In the genomic region with DNA sequence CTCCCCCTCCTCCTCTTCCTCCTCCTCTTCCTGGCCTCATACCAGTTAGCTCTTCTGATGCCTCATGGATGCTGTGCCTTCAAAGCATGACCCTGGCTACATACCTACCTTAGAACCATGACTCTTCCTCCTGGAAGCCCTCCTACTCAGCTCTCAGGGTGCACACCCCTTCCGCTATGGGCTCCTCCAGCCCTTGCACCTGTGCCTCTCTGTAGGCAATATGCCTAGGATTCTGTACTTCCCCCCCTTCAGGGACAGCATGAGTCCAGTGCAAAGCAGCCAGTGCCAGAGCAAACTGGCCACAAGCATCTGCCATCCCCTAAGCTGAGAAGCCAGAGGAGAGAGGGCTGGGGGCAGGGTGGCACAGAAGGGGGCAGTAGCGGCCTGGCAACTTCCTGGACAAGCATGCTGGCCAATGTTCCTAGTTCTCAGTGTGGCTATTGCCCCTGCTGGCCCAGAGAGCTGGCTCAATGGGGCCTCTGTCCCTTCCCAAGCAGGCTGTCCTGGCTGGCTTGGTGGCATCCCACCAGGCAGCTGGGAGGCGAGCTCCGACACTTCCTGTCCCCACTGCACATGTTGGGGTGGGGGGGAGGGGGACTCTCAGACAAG, we compare ENCODE assay signal across 10 mouse cellular contexts. TPM values are rescaled to one million over a fixed set of nuclear protein-coding genes. Genes with fewer than 3 reads are reported as not detected.
DNase-seq lines count a peak whose midpoint lies in the region; ATAC-seq lines count a peak whose summit lies in the region.
"Had no signal": no experiment of that assay in that cellular context is flagged by ENCODE, and none has a peak within 500 bp of the region (broad histone marks: within the 10 kb centered on the region; RNA-seq: fewer than 3 reads in every experiment).

No protein-coding gene starts in this region.

- H3K4me1 ChIP-seq in hindbrain, embryonic 15.5 days (replicated peaks), result peaks cover 32% of the 10 kb centered on the region
- H3K4me1 ChIP-seq in hindbrain, embryonic 11.5 days (replicated peaks; ENCODE audit: control insufficient read depth, insufficient read depth, low read length), result peaks cover 2% of the 10 kb centered on the region; the same call in 1 of the 2 replicates
- peaks cover 17% of the 10 kb centered on the region for H3K4me1 ChIP-seq in forebrain, embryonic 15.5 days

- DNase-seq in hindbrain, embryonic 11.5 days (ENCODE audit: low spot score), result no peak
- DNase-seq in cerebellum, postnatal 14 days, result peak; percentile 54 to 65
- peak; percentile 63 for DNase-seq in layer of hippocampus, adult 9-10 months (ENCODE audit: low spot score)
- peak; percentile 39 to 60 for DNase-seq in right cerebral cortex, adult 2 months (ENCODE audit: low spot score in 2 of 2)
- DNase-seq in ovary, postnatal 36 days (ENCODE audit: low spot score), result no peak

- no peak overlapping the region for H3K4me3 ChIP-seq in hindbrain, embryonic 15.5 days
- H3K4me3 ChIP-seq in hindbrain, embryonic 11.5 days (ENCODE audit: low read depth, low read length), result no peak overlapping the region
- H3K4me3 ChIP-seq in forebrain, embryonic 15.5 days, result no peak overlapping the region
- H3K4me3 ChIP-seq: midbrain, embryonic 12.5 days; stomach, embryonic 15.5 days had no signal

- peak; percentile 75 for ATAC-seq in hindbrain, embryonic 15.5 days (ENCODE audit: low FRiP score, low read depth)
- ATAC-seq in hindbrain, embryonic 11.5 days (ENCODE audit: low FRiP score), result no peak
- no peak for ATAC-seq in megakaryocyte progenitor cell, adult 5-6 weeks (replicated peaks; ENCODE audit: poor library complexity)
- ATAC-seq in forebrain, embryonic 15.5 days (replicated peaks), result no peak

- 57% methylated on average over 4 of the region's 4 CpGs for WGBS in hindbrain, embryonic 15.5 days
- 65% methylated on average over 4 of the region's 4 CpGs for WGBS in hindbrain, embryonic 11.5 days
- WGBS in forebrain, embryonic 15.5 days, result 70% methylated on average over 4 of the region's 4 CpGs

- no peaks in the 10 kb centered on the region for H3K27me3 ChIP-seq in hindbrain, embryonic 15.5 days
- H3K27me3 ChIP-seq in hindbrain, embryonic 11.5 days (ENCODE audit: control insufficient read depth, insufficient read depth, low read length), result no peaks in the 10 kb centered on the region
- no peaks in the 10 kb centered on the region for H3K27me3 ChIP-seq in forebrain, embryonic 15.5 days
- H3K27me3 ChIP-seq: midbrain, embryonic 12.5 days; stomach, embryonic 15.5 days had no signal

- no peaks in the 10 kb centered on the region for H3K9me3 ChIP-seq in hindbrain, embryonic 15.5 days
- H3K9me3 ChIP-seq in hindbrain, embryonic 11.5 days (ENCODE audit: control insufficient read depth, low read length), result no peaks in the 10 kb centered on the region
- no peaks in the 10 kb centered on the region for H3K9me3 ChIP-seq in forebrain, embryonic 15.5 days
- H3K9me3 ChIP-seq: midbrain, embryonic 12.5 days; stomach, embryonic 15.5 days had no signal

- no peak overlapping the region for H3K9ac ChIP-seq in hindbrain, embryonic 15.5 days
- H3K9ac ChIP-seq in hindbrain, embryonic 11.5 days (ENCODE audit: low read depth, low read length), result no peak overlapping the region
- no peak overlapping the region for H3K9ac ChIP-seq in forebrain, embryonic 15.5 days (replicated peaks)
- H3K9ac ChIP-seq: midbrain, embryonic 12.5 days; stomach, embryonic 15.5 days had no signal

- H3K4me2 ChIP-seq in hindbrain, embryonic 15.5 days, result no peak overlapping the region
- H3K4me2 ChIP-seq in hindbrain, embryonic 11.5 days (replicated peaks; ENCODE audit: low read depth, low read length), result no peak overlapping the region
- no peak overlapping the region for H3K4me2 ChIP-seq in forebrain, embryonic 15.5 days (replicated peaks)
- H3K4me2 ChIP-seq: midbrain, embryonic 12.5 days; stomach, embryonic 15.5 days had no signal

- H3K36me3 ChIP-seq in hindbrain, embryonic 15.5 days, result no peaks in the 10 kb centered on the region
- no peaks in the 10 kb centered on the region for H3K36me3 ChIP-seq in hindbrain, embryonic 11.5 days (ENCODE audit: control insufficient read depth, insufficient read depth, low read length)
- H3K36me3 ChIP-seq in forebrain, embryonic 15.5 days, result no peaks in the 10 kb centered on the region
- H3K36me3 ChIP-seq: midbrain, embryonic 12.5 days had no signal

- H3K27ac ChIP-seq in hindbrain, embryonic 15.5 days (replicated peaks), result 0 out of 2 replicates have a peak overlapping the region, but pooled peaks have one; percentile 54
- H3K27ac ChIP-seq in hindbrain, embryonic 11.5 days (ENCODE audit: low read depth, low read length), result no peak overlapping the region
- H3K27ac ChIP-seq in forebrain, embryonic 15.5 days (replicated peaks), result no peak overlapping the region
- H3K27ac ChIP-seq: midbrain, embryonic 12.5 days; stomach, embryonic 15.5 days had no signal

RNA-seq across cellular contexts. Expression of a gene that starts 28.8 kb away (rescaled TPM):
- polyA plus RNA-seq in hindbrain, embryonic 15.5 days (2015; fragmentation: Nextera tagmentation; extraction: Ambion mirVana), result 15.7 and 16.1 TPM in 2 replicates
- polyA plus RNA-seq in hindbrain, embryonic 11.5 days (2014; fragmentation: Nextera tagmentation; extraction: Ambion mirVana), result 13.4 and 14.3 TPM in 2 replicates
- total RNA-seq in megakaryocyte progenitor cell, adult 5-6 weeks (2015), result 1.2 and 1.3 TPM in 2 replicates
- 0.41 and 0.92 TPM in 2 replicates for total RNA-seq in megakaryocyte progenitor cell, adult 5-6 weeks (2017)
- polyA plus RNA-seq in forebrain, embryonic 15.5 days (2015; fragmentation: Nextera tagmentation; extraction: Ambion mirVana), result 10.7 and 12.3 TPM in 2 replicates

RNA-seq across cellular contexts. Expression of a gene that starts 46.1 kb away (rescaled TPM):
- 33.2 and 40.7 TPM in 2 replicates for polyA plus RNA-seq in hindbrain, embryonic 15.5 days (2015; fragmentation: Nextera tagmentation; extraction: Ambion mirVana)
- polyA plus RNA-seq in hindbrain, embryonic 11.5 days (2014; fragmentation: Nextera tagmentation; extraction: Ambion mirVana), result 32.3 and 33.3 TPM in 2 replicates
- 87.8 and 114 TPM in 2 replicates for total RNA-seq in megakaryocyte progenitor cell, adult 5-6 weeks (2015)
- total RNA-seq in megakaryocyte progenitor cell, adult 5-6 weeks (2017), result 20.4 and 31.9 TPM in 2 replicates
- polyA plus RNA-seq in forebrain, embryonic 15.5 days (2015; fragmentation: Nextera tagmentation; extraction: Ambion mirVana), result 21.5 and 24.3 TPM in 2 replicates

Comparison
In these comparisons a context has a peak if more than half of its experiments do, and no peak if none do; other contexts are left out.
1. DNase-seq: peak in cerebellum, postnatal 14 days (2 of 2), layer of hippocampus, adult 9-10 months (single experiment) and right cerebral cortex, adult 2 months (2 of 2); none in hindbrain, embryonic 11.5 days (single experiment) and ovary, postnatal 36 days (single experiment).